Mouse (Mus musculus): Measurements from ENCODE around the gene Cul9. TPM values are rescaled to one million over a fixed set of nuclear protein-coding genes. Genes with fewer than 3 reads are reported as not detected.

Cul9 gene
- polyA plus RNA-seq, 1 experiment from 2014 or later = 11.4 TPM

- no peaks in the 10 kb centered on the region for H3K36me3 ChIP-seq
- no peak for ATAC-seq (ENCODE audit: insufficient number of reproducible peaks, insufficient read depth, low FRiP score, low TSS enrichment, low read depth)
- 81% methylated on average over 5 of the region's 5 CpGs for WGBS
Measured at GRCm38 (mm10) chr17:46462226-46462625, 84.0 kb downstream of the Cul9 start.

GRCm38 (mm10) chr17:46461347-46461746 lies 84.8 kb downstream of the Cul9 start:
- Histone ChIP-seq H3K27ac (no peak overlapping the region), H3K4me1 (peaks cover 13% of the 10 kb centered on the region), H3K9me3 (no peaks in the 10 kb centered on the region), H3K9ac (no peak overlapping the region), H3K36me3 (no peaks in the 10 kb centered on the region), H3K4me3 (peak overlapping the region; percentile 41), H3K4me2 (peak overlapping the region; percentile 67), H3K27me3 (peaks cover 63% of the 10 kb centered on the region)
- no peak for ATAC-seq (ENCODE audit: insufficient number of reproducible peaks, insufficient read depth, low FRiP score, low TSS enrichment, low read depth)
- WGBS = 11% methylated on average over 8 of the region's 8 CpGs

More at GRCm38 (mm10) chr17:46462226-46462625, 84.0 kb downstream of the Cul9 start:
- Histone ChIP-seq H3K9ac (no peak overlapping the region), H3K27ac (no peak overlapping the region), H3K9me3 (no peaks in the 10 kb centered on the region), H3K4me3 (no peak overlapping the region), H3K4me1 (peaks cover 13% of the 10 kb centered on the region), H3K27me3 (peaks cover 54% of the 10 kb centered on the region), H3K4me2 (no peak overlapping the region)

GRCm38 (mm10) chr17:46460673-46461072 lies 85.5 kb downstream of the Cul9 start:
- no peak for ATAC-seq (ENCODE audit: insufficient number of reproducible peaks, insufficient read depth, low FRiP score, low TSS enrichment, low read depth)
- WGBS = 1% methylated on average over 32 of the region's 32 CpGs
- H3K27me3 ChIP-seq = peaks cover 69% of the 10 kb centered on the region

GRCm38 (mm10) chr17:46458439-46458838 lies 87.7 kb downstream of the Cul9 start:
- no peak overlapping the region for H3K9ac ChIP-seq
- WGBS = 18% methylated on average over 3 of the region's 3 CpGs
- H3K36me3 ChIP-seq = no peaks in the 10 kb centered on the region
- peaks cover 87% of the 10 kb centered on the region for H3K27me3 ChIP-seq
- no peak overlapping the region for H3K27ac ChIP-seq
- ATAC-seq (ENCODE audit: insufficient number of reproducible peaks, insufficient read depth, low FRiP score, low TSS enrichment, low read depth) = no peak
- H3K4me2 ChIP-seq = no peak overlapping the region
- no peak overlapping the region for H3K4me3 ChIP-seq
- H3K9me3 ChIP-seq = no peaks in the 10 kb centered on the region
- H3K4me1 ChIP-seq = peaks cover 35% of the 10 kb centered on the region

More at GRCm38 (mm10) chr17:46460673-46461072, 85.5 kb downstream of the Cul9 start:
- Histone ChIP-seq H3K4me1 (peaks cover 16% of the 10 kb centered on the region), H3K9me3 (no peaks in the 10 kb centered on the region), H3K36me3 (no peaks in the 10 kb centered on the region), H3K4me3 (peak overlapping the region; percentile 41), H3K4me2 (peak overlapping the region; percentile 67), H3K27ac (no peak overlapping the region), H3K9ac (peak overlapping the region; percentile 64)

- no peaks in the 10 kb centered on the region for H3K9me3 ChIP-seq
- WGBS = 11% methylated on average over 10 of the region's 10 CpGs
- no peak overlapping the region for H3K27ac ChIP-seq
- no peaks in the 10 kb centered on the region for H3K36me3 ChIP-seq
- no peak overlapping the region for H3K9ac ChIP-seq
- H3K4me3 ChIP-seq = no peak overlapping the region
- H3K4me1 ChIP-seq = peaks cover 38% of the 10 kb centered on the region
- ATAC-seq (ENCODE audit: insufficient number of reproducible peaks, insufficient read depth, low FRiP score, low TSS enrichment, low read depth) = no peak
- H3K27me3 ChIP-seq = peaks cover 93% of the 10 kb centered on the region
- no peak overlapping the region for H3K4me2 ChIP-seq
Measured at GRCm38 (mm10) chr17:46457791-46458190, 88.4 kb downstream of the Cul9 start.

GRCm38 (mm10) chr17:46455110-46455691 lies 91.0 kb downstream of the Cul9 start:
- Histone ChIP-seq H3K4me1 (peaks cover 25% of the 10 kb centered on the region), H3K4me3 (peak overlapping the region; percentile 50), H3K9ac (peak overlapping the region; percentile 65), H3K4me2 (peak overlapping the region; percentile 94), H3K27ac (no peak overlapping the region), H3K36me3 (no peaks in the 10 kb centered on the region), H3K27me3 (peaks cover 85% of the 10 kb centered on the region), H3K9me3 (no peaks in the 10 kb centered on the region)
- peak; percentile 38; the same call in 1 of the 2 replicates for ATAC-seq (ENCODE audit: insufficient number of reproducible peaks, insufficient read depth, low FRiP score, low TSS enrichment, low read depth)
- under 1% methylated on average over 33 of the region's 33 CpGs for WGBS

- Histone ChIP-seq H3K4me1 (peaks cover 25% of the 10 kb centered on the region), H3K4me3 (peak overlapping the region; percentile 50), H3K27me3 (peaks cover 79% of the 10 kb centered on the region), H3K36me3 (no peaks in the 10 kb centered on the region), H3K4me2 (peak overlapping the region; percentile 94), H3K9me3 (no peaks in the 10 kb centered on the region), H3K9ac (peak overlapping the region; percentile 65), H3K27ac (no peak overlapping the region)
- 0% methylated on average over 9 of the region's 9 CpGs for WGBS
- no peak for ATAC-seq (ENCODE audit: insufficient number of reproducible peaks, insufficient read depth, low FRiP score, low TSS enrichment, low read depth)
Measured at GRCm38 (mm10) chr17:46454539-46454938, 91.6 kb downstream of the Cul9 start.

GRCm38 (mm10) chr17:46453970-46454411 lies 92.2 kb downstream of the Cul9 start:
- WGBS = 1% methylated on average over 26 of the region's 26 CpGs
- Histone ChIP-seq H3K4me1 (peaks cover 25% of the 10 kb centered on the region), H3K36me3 (no peaks in the 10 kb centered on the region), H3K27ac (no peak overlapping the region), H3K9ac (peak overlapping the region; percentile 57), H3K9me3 (no peaks in the 10 kb centered on the region), H3K4me2 (peak overlapping the region; percentile 94), H3K27me3 (peaks cover 73% of the 10 kb centered on the region), H3K4me3 (peak overlapping the region; percentile 50)
- no peak for ATAC-seq (ENCODE audit: insufficient number of reproducible peaks, insufficient read depth, low FRiP score, low TSS enrichment, low read depth)

GRCm38 (mm10) chr17:46453302-46453948 lies 92.8 kb downstream of the Cul9 start:
- H3K27ac ChIP-seq = no peak overlapping the region
- no peaks in the 10 kb centered on the region for H3K9me3 ChIP-seq
- H3K9ac ChIP-seq = no peak overlapping the region
- H3K4me2 ChIP-seq = peak overlapping the region; percentile 94; the same call in 1 of the 2 replicates
- ATAC-seq (ENCODE audit: insufficient number of reproducible peaks, insufficient read depth, low FRiP score, low TSS enrichment, low read depth) = no peak
- WGBS = 6% methylated on average over 13 of the region's 13 CpGs
- peaks cover 68% of the 10 kb centered on the region for H3K27me3 ChIP-seq
- H3K4me3 ChIP-seq = no peak overlapping the region
- no peaks in the 10 kb centered on the region for H3K36me3 ChIP-seq
- peaks cover 25% of the 10 kb centered on the region for H3K4me1 ChIP-seq

- 33% methylated on average over 5 of the region's 5 CpGs for WGBS
- Histone ChIP-seq H3K27me3 (peaks cover 60% of the 10 kb centered on the region), H3K4me3 (no peak overlapping the region), H3K27ac (no peak overlapping the region), H3K9ac (no peak overlapping the region), H3K4me1 (peaks cover 25% of the 10 kb centered on the region), H3K36me3 (no peaks in the 10 kb centered on the region), H3K4me2 (no peak overlapping the region), H3K9me3 (no peaks in the 10 kb centered on the region)
- ATAC-seq (ENCODE audit: insufficient number of reproducible peaks, insufficient read depth, low FRiP score, low TSS enrichment, low read depth) = no peak
Measured at GRCm38 (mm10) chr17:46452683-46453082, 93.5 kb downstream of the Cul9 start.

All from embryonic facial prominence, embryonic 13.5 days (tissue).